Mouse (Mus musculus) limb, embryonic 10.5 days (tissue): ENCODE data around the gene Aldh3a1. TPM values are rescaled to one million over a fixed set of nuclear protein-coding genes. Genes with fewer than 3 reads are reported as not detected.
"Not testable (repeated sequence)": the region's sequence is repeated elsewhere in the genome, so short reads cannot be mapped to it uniquely, and the experiment has no call there.

Experiments
- DNase-seq: peaks from one replicate; pipeline ENCODE4 v3.0.0-alpha.2; 2017; ENCODE audit warnings: low spot score
- H3K27ac ChIP-seq: fragments of 300-500 bp; sonication (generic); 2 replicates; pipeline ENCODE4 v1.5.1; 2016; ENCODE audit warnings: mild to moderate bottlenecking
- H3K27me3 ChIP-seq: fragments of 300-500 bp; sonication (generic); 2 replicates; pipeline ENCODE4 v1.6.1; 2016; ENCODE audit warnings: low read depth, mild to moderate bottlenecking; ENCODE audit not compliant: poor library complexity, severe bottlenecking
- H3K36me3 ChIP-seq: fragments of 300-500 bp; sonication (generic); 2 replicates; pipeline ENCODE4 v1.6.1; 2016; ENCODE audit warnings: mild to moderate bottlenecking, moderate library complexity
- H3K4me1 ChIP-seq: fragments of 300-500 bp; sonication (generic); 2 replicates; pipeline ENCODE4 v1.6.1; 2016
- H3K4me3 ChIP-seq: fragments of 300-500 bp; sonication (generic); 2 replicates; pipeline ENCODE4 v1.5.1; 2016; ENCODE audit warnings: mild to moderate bottlenecking, moderate library complexity
- H3K9me3 ChIP-seq: fragments of 300-500 bp; sonication (generic); replicated peaks from 2 replicates; pipeline ENCODE4 v1.6.1; 2016; ENCODE audit warnings: mild to moderate bottlenecking
- WGBS: fragments of 180-500 bp; shearing (Covaris S2); methylation state at CpG from one replicate; pipeline ENCODE4 v1.1.7; 2016; 5-methylcytosine and 5-hydroxymethylcytosine counted together
- polyA plus RNA-seq: library from polyadenylated mRNA; unstranded; fragments of >200 nt; fragmentation: Nextera tagmentation; extraction: Ambion mirVana; gene quantifications from 2 replicates; pipeline ENCODE4 v1.2.1, GENCODE M21; 2016

Aldh3a1 gene
- polyA plus RNA-seq, 1 experiment from 2014 or later: not detected

DNA sequence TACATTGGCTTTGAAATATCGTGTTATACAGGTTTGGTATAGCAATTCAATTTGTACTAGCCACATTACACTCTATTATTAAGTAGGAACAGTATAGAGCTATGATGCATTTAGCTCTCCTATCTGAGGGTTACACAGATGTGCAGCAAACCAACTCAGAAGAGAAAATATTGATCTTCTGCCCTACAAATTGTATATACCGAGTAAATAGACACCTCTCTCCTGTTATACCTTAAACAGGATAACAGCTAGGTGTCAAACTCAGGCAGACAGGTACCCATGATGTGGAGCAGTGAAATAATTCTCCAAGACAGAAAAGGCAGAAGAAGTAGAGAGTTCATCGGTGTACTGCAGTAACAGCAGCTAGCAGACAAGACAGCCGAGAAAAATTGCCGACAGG lies 31.6 kb upstream of the Aldh3a1 start:
- 73% methylated on average over 5 of the region's 5 CpGs for WGBS
- H3K4me1 ChIP-seq: peaks cover 21% of the 10 kb centered on the region
- peak overlapping the region; percentile 78 for H3K4me3 ChIP-seq
- no peaks in the 10 kb centered on the region; the same call in 1 of the 2 replicates for H3K27me3 ChIP-seq
- H3K36me3 ChIP-seq: peaks cover 13% of the 10 kb centered on the region
- H3K9me3 ChIP-seq: no peaks in the 10 kb centered on the region
- DNase-seq: no peak
- H3K27ac ChIP-seq: peak overlapping the region; percentile 98

DNA sequence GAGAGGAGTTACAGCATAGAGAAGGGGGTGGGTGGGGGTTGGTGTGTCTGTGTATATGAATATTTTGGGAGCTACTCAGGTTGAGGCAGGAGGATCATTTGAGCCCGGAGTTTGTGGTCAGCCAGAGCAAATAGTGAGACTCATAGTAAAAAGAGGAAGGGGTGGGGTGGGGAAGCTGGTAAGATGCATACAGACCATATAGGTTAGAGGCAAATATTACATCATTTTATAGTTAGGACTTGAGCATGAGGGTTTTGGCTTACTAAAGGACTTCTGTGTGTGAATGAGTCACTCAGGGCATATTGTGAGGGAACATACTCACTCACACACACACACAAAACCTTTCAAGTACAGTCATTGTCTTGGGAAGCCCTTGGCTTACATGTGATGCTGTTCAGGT lies 31.0 kb upstream of the Aldh3a1 start:
- peaks cover 12% of the 10 kb centered on the region for H3K36me3 ChIP-seq
- H3K4me3 ChIP-seq: no peak overlapping the region
- 89% methylated on average over 1 of the region's 1 CpGs for WGBS
- no peaks in the 10 kb centered on the region; the same call in 1 of the 2 replicates for H3K27me3 ChIP-seq
- DNase-seq: no peak
- H3K27ac ChIP-seq: 0 out of 2 replicates have a peak overlapping the region, but pooled peaks have one; percentile 98
- H3K4me1 ChIP-seq: peaks cover 18% of the 10 kb centered on the region
- no peaks in the 10 kb centered on the region for H3K9me3 ChIP-seq

DNA sequence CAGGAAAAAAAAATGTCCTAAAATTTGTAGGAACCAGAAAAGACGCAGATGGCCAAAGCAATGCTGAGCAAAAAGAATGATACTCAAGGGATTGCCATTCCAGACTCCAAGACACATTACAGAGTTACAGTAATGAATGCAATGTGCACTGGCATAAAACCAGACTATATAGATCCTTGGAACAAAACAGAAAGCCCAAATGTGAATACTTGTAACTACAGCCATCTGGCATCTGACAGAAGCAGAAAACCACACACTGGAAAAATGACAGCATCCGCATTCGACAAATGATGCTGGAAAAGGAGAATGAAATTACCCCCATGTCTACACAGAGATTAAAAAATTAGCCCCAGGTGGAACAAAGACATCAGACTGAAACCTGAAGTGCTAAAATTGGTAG lies 27.0 kb upstream of the Aldh3a1 start:
- no peaks in the 10 kb centered on the region for H3K36me3 ChIP-seq
- no peaks in the 10 kb centered on the region for H3K9me3 ChIP-seq
- H3K27me3 ChIP-seq: no peaks in the 10 kb centered on the region; the same call in 1 of the 2 replicates
- H3K4me1 ChIP-seq: peaks cover 6% of the 10 kb centered on the region
- no peak overlapping the region for H3K27ac ChIP-seq
- H3K4me3 ChIP-seq: no peak overlapping the region
- 89% methylated on average over 3 of the region's 3 CpGs for WGBS
- no peak for DNase-seq

DNA sequence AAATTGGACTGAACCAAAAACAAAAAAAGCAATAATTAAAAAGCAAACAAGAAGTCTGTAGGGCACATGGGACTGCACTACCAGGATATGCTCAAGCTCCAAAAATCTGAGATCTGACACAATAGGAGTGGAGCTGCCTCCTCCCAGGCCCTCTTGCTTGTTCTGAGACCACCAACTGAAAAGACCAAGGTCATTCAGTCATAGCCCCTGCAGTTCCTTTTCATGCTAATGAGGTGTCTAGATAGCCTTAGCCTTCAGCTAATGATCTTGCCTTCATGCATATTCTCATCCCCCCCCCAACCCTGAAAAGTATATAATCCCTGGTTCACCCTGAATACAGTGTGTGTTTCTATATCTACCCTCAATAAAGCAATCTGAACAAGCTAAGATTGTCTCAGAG lies 25.7 kb upstream of the Aldh3a1 start:
- no peaks in the 10 kb centered on the region for H3K4me1 ChIP-seq
- no peaks in the 10 kb centered on the region for H3K36me3 ChIP-seq
- no peak for DNase-seq
- no peak overlapping the region for H3K27ac ChIP-seq
- no peaks in the 10 kb centered on the region; the same call in 1 of the 2 replicates for H3K27me3 ChIP-seq
- no peaks in the 10 kb centered on the region for H3K9me3 ChIP-seq
- H3K4me3 ChIP-seq: no peak overlapping the region

DNA sequence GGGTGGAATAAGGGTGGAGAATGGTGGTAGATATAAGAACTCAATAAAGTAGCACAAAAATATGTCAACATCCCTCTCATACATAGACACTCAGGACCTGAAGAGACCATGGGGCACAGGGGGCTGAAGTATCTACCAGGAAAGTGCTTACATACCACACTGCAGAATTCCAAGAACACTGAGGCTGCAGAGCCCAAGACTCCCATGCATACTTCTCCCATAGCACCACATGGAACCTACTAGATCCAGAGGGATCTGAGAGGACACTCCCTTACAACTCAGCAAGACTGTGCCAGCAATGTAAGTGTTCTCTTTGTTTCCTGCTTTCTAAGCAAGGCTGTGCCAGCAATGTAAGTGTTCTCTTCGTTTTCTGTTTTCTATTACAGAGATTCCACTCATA lies 23.5 kb upstream of the Aldh3a1 start:
- no peaks in the 10 kb centered on the region for H3K36me3 ChIP-seq
- H3K27ac ChIP-seq: no peak overlapping the region
- H3K27me3 ChIP-seq: no peaks in the 10 kb centered on the region
- 84% methylated on average over 1 of the region's 1 CpGs for WGBS
- DNase-seq: no peak
- H3K4me1 ChIP-seq: no peaks in the 10 kb centered on the region
- H3K4me3 ChIP-seq: no peak overlapping the region
- no peaks in the 10 kb centered on the region for H3K9me3 ChIP-seq

DNA sequence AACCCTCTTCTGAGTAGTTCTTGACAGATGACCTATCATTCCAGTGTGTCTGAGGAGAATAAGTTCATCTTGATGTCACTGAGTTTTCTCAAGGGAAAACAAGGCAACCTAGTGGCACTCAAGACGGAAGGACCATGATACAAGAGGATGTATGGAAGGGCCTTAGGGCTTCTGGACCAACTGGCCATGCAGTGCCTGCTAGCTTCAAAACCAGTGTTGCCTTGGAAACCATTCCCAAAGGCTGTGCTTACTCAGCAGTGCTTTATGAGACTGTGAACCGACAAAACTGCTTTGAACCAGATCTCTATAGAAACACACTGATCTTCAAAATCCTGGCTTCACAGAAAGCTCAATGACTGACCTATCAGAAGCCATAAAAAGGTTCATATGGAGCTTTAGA lies 16.6 kb upstream of the Aldh3a1 start:
- H3K4me1 ChIP-seq: no peaks in the 10 kb centered on the region
- WGBS: 91% methylated on average over 2 of the region's 2 CpGs
- H3K4me3 ChIP-seq: no peak overlapping the region
- H3K9me3 ChIP-seq: no peaks in the 10 kb centered on the region
- DNase-seq: no peak
- H3K36me3 ChIP-seq: no peaks in the 10 kb centered on the region
- H3K27me3 ChIP-seq: peaks cover 17% of the 10 kb centered on the region
- H3K27ac ChIP-seq: no peak overlapping the region

DNA sequence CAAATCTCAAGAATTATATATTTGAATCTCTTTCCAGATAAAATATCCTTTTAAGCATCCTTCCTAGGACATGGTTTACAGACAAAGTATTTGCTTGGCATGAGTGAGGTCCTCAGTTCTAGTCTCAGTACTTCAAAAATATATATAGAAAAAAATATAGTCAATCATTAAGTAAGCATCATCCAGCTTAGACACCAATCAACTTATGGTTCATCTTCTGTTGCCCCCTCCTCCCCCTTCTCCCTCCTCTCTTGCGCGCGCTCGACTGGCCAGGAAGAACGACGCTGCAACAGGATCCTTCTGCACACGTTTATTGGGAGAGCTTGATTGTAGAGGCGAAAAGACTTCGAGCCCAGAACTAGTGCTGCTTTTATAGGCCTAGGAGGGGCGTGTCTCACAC lies 15.2 kb upstream of the Aldh3a1 start:
- not testable (repeated sequence) for H3K4me3 ChIP-seq, H3K9me3 ChIP-seq, H3K36me3 ChIP-seq, H3K27ac ChIP-seq, H3K4me1 ChIP-seq, DNase-seq
- WGBS: 88% methylated on average over 8 of the region's 10 CpGs
- H3K27me3 ChIP-seq: peaks cover 17% of the 10 kb centered on the region

DNA sequence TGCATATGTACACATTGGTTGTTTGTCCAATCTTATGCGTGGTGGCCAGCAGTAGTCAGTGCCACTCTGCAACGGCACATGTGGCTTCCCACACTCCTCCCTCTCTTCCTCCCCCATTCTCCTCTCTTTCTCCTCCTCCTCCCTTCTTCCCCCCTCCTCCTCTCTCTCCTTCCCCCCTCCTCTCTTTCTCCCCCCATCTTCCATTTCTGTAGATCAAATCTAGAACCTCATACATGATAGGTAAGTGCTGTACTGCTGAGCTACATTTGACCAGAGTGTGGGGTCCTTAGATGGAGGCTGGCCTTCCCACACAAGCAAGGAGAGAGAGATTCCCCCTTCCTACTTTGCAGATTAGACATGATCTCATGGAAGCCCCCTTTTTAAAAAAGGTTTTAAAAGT lies 14.6 kb upstream of the Aldh3a1 start:
- H3K9me3 ChIP-seq: no peaks in the 10 kb centered on the region
- WGBS: 90% methylated on average over 2 of the region's 2 CpGs
- H3K27ac ChIP-seq: no peak overlapping the region
- H3K4me3 ChIP-seq: no peak overlapping the region
- no peak for DNase-seq
- H3K27me3 ChIP-seq: peaks cover 17% of the 10 kb centered on the region
- H3K36me3 ChIP-seq: no peaks in the 10 kb centered on the region
- H3K4me1 ChIP-seq: no peaks in the 10 kb centered on the region

DNA sequence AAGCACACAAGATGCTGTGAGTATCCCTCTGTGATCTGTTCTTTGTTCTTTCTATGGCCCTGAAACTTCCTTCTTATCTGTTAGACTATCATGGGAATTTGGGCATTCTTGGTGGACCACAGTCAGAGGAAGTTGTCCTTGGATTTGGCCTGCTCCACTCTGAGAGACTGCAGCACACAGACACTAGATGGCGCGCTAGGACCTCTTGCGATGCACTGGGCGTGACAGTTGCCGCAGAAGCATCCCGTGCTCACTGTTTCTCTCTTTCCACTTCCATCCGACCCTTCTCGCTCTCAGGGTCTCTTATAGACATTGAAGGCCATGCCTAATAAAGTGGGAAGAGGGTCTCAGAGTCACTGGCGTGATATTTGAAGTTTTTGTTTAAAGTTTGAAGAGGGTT lies 13.9 kb upstream of the Aldh3a1 start:
- 17% methylated on average over 9 of the region's 9 CpGs for WGBS
- peak; percentile 85 for DNase-seq
- Histone ChIP-seq H3K4me3 (no peak overlapping the region), H3K36me3 (no peaks in the 10 kb centered on the region), H3K9me3 (no peaks in the 10 kb centered on the region), H3K27ac (no peak overlapping the region), H3K27me3 (peaks cover 17% of the 10 kb centered on the region), H3K4me1 (no peaks in the 10 kb centered on the region)

DNA sequence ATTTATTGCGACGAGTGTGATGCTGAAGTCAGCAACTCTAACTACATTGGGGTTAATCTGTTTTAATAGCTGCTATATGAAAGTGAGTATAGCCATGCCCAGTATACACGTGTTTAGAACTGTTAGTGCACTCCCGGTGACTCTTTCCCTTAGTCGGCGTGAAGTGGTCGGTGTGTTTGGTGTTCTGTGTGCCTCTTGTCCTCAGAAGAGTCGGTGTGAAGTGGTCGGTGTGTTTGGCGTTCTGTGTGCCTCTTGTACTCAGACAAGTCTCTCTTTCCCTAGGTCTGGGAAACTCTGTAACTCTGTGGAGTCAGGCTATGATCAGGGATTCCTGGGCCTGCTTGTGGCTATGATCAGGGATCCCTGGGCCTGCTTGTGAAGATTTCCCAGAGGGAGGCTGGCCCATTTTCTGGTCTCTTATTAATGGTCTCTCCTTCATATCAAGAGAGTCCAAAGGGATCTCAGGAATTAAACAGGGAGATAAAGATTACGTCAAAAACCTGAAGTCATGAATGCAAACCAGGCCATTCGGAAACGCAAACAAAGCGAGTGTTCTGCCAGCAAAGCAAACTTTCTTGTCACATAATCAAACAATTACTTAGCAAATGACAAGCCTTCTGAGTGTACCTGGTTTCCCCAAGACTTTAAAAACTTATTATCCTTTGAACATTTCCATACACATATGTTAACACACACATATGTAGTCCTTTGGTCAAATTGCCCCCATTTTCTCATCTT lies 10.6 kb upstream of the Aldh3a1 start:
- Histone ChIP-seq H3K36me3 (no peaks in the 10 kb centered on the region), H3K9me3 (no peaks in the 10 kb centered on the region), H3K27ac (no peak overlapping the region), H3K27me3 (peaks cover 17% of the 10 kb centered on the region), H3K4me1 (0 out of 2 replicates have a peak, but pooled peaks cover 2% of the 10 kb centered on the region), H3K4me3 (no peak overlapping the region)
- no peak for DNase-seq
- 85% methylated on average over 14 of the region's 14 CpGs for WGBS

DNA sequence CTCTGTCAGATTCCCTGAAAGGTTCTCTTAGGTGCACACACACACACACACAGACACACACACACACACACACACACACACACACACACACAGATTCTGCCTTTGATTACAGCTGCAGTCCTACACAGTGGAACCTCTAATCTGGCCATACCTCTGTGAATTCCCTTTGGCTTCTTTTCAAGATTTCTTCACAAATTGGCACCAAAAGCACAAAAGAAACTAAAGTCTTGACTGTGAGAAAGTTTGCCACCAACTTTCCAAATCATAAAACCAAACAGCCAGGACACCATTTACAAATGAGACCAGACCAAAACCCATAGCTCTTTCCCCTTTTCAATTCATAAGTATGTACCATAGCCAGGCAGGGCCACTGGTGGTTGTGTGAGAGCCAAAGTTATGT lies 9.4 kb upstream of the Aldh3a1 start:
- DNase-seq: no peak
- Histone ChIP-seq H3K27me3 (peaks cover 17% of the 10 kb centered on the region), H3K27ac (no peak overlapping the region), H3K4me1 (0 out of 2 replicates have a peak, but pooled peaks cover 2% of the 10 kb centered on the region), H3K36me3 (no peaks in the 10 kb centered on the region), H3K4me3 (no peak overlapping the region), H3K9me3 (no peaks in the 10 kb centered on the region)

DNA sequence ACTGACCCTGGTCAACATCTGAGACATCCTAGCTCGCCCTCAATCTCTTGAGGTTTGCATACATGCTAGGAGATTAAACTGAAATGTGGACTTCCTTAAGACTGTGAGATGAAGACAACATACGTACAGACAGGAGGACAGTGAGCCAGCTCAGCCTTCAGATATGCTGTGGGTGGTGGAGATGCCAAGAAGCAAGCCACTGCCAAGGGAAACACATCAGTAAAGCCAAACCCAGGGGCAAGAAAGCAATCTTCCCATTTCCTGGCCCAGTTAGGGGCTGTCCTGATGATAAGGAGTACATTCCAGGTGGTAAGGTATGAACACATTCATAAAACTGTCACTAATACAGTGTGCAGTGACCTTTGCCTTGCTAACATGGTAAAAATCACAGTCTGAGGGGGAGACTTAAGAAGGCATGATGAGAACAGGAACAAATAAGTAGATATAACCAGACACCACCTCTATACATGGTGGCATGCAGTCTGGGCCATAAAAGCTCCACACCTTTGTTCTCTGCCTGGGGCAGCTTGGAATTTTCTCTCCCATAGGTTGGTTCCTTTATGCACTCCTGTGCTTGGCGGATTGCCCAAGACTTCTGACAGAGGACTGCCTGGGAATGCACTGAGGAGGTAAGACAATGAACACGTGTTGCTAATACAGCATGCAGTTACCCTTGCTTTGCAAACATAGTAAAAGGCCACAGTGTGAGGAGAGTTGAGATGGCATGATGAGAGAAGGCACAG lies 7.5 kb upstream of the Aldh3a1 start:
- Histone ChIP-seq H3K4me1 (0 out of 2 replicates have a peak, but pooled peaks cover 2% of the 10 kb centered on the region), H3K9me3 (no peaks in the 10 kb centered on the region), H3K4me3 (no peak overlapping the region), H3K27ac (no peak overlapping the region), H3K36me3 (no peaks in the 10 kb centered on the region), H3K27me3 (0 out of 2 replicates have a peak, but pooled peaks cover 6% of the 10 kb centered on the region)
- 86% methylated on average over 4 of the region's 4 CpGs for WGBS
- no peak for DNase-seq

DNA sequence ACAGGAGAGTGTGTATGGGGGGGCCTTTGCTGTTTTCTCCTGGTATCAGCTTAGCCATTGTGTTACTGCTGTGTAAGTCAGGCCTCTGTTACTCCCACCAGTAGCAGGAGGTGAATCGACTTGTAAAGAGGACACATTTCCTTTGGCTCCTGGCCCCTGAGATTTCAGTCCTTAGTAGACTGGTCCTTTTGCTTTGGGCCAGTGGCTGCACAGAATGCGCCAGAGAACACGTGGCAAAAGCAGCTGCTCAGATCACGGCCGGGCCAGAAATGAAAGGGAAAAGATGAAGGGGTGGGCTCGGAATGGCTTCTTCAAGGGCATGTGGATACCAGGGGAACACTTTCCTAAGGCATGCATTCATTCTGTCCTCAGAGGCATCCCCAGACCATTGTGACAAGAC lies 5.2 kb upstream of the Aldh3a1 start:
- 85% methylated on average over 6 of the region's 6 CpGs for WGBS

More for the DNA sequence above, 5.2 kb upstream of the Aldh3a1 start:
- H3K27me3 ChIP-seq: no peaks in the 10 kb centered on the region
- H3K9me3 ChIP-seq: no peaks in the 10 kb centered on the region
- H3K4me1 ChIP-seq: peaks cover 8% of the 10 kb centered on the region
- no peak for DNase-seq
- H3K4me3 ChIP-seq: no peak overlapping the region
- no peaks in the 10 kb centered on the region for H3K36me3 ChIP-seq
- no peak overlapping the region for H3K27ac ChIP-seq
